Mouse (Mus musculus) ES-E14 (cell line): ENCODE results near the gene Adcy7.

Experiments
- CHD2 ChIP-seq: IDR thresholded peaks from 2 replicates; pipeline ENCODE4 v1.6.1; 2014; ENCODE audit warnings: mild to moderate bottlenecking, low read depth, low read length, inconsistent platforms
- MAFK ChIP-seq: IDR thresholded peaks from 2 replicates; pipeline ENCODE4 v1.6.1; 2014; ENCODE audit warnings: mild to moderate bottlenecking, low read depth, low read length, inconsistent platforms; ENCODE audit not compliant: insufficient read depth

DNA sequence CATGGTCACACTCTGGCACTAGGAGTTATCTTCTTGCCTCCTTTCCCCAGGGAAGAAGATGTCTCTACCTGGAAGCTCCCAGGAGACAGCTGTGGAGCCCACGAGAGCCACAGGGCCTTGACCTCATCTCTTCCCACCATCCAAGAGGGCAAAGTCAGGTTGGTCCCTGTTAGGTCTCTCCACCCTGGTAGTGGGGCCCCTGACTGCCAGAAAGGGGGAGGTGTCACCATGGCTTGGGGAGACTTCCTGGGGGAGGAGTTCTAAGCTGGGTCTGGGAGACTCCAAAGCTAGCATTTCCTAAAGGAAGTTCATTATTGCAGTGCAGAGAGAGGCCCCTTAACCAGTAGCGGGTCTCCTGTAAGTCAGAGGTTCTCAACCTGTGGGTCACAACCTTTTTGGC, 22.8 kb downstream of the Adcy7 start:
- no peak for TF ChIP-seq CHD2
- no peak for TF ChIP-seq MAFK
